Mouse (Mus musculus) stomach, embryonic 14.5 days (tissue): ENCODE measurements at regions not wholly inside any gene's neighbourhood (a gene's known extent, or its start where the extent isn't known, plus 50 kb on each side); places are given as distances from the start of the nearest gene placed in this dataset.
A peak's percentile ranks its signal among the peaks of the same experiment; 100 is the strongest.
"Not testable (repeated sequence)": the region's sequence is repeated elsewhere in the genome, so short reads cannot be mapped to it uniquely, and the experiment has no call there.

Experiments used
- ATAC-seq: fragments of 200-750 bp; cut with Nextera tagmentation; 2 replicates; pipeline ENCODE4 v1.8.0; 2017; ENCODE audit warnings: low read depth, moderate TSS enrichment; ENCODE audit not compliant: insufficient number of reproducible peaks, insufficient read depth, low FRiP score
- H3K27ac ChIP-seq: fragments of 300-500 bp; sonication (generic); 2 replicates; pipeline ENCODE4 v1.5.1; 2014; ENCODE audit warnings: mild to moderate bottlenecking, low read length, moderate library complexity, mixed read lengths
- H3K27me3 ChIP-seq: fragments of 300-500 bp; sonication (generic); 2 replicates; pipeline ENCODE4 v1.6.1; 2014; ENCODE audit warnings: low read length, control low read depth, mixed read lengths; ENCODE audit not compliant: control insufficient read depth, insufficient read depth
- H3K36me3 ChIP-seq: fragments of 300-500 bp; sonication (generic); 2 replicates; pipeline ENCODE4 v1.6.1; 2014; ENCODE audit warnings: mild to moderate bottlenecking, control low read depth, low read length, moderate library complexity, mixed read lengths; ENCODE audit not compliant: control insufficient read depth, insufficient read depth
- H3K4me1 ChIP-seq: fragments of 300-500 bp; sonication (generic); 2 replicates; pipeline ENCODE4 v1.6.1; 2014; ENCODE audit warnings: low read length, control low read depth, mixed read lengths; ENCODE audit not compliant: control insufficient read depth, insufficient read depth
- H3K4me2 ChIP-seq: fragments of 300-500 bp; sonication (generic); replicated peaks from 2 replicates; pipeline ENCODE4 v1.6.1; 2014; ENCODE audit warnings: low read depth, low read length, control low read depth
- H3K4me3 ChIP-seq: fragments of 300-500 bp; sonication (generic); 2 replicates; pipeline ENCODE4 v1.5.1; 2014; ENCODE audit warnings: low read depth, low read length, control low read depth
- H3K9ac ChIP-seq: fragments of 300-500 bp; sonication (generic); replicated peaks from 2 replicates; pipeline ENCODE4 v1.6.1; 2014; ENCODE audit warnings: low read depth, mild to moderate bottlenecking, control low read depth, low read length, moderate library complexity, mixed read lengths
- H3K9me3 ChIP-seq: fragments of 300-500 bp; sonication (generic); 2 replicates; pipeline ENCODE4 v1.6.1; 2016; ENCODE audit warnings: low read depth, low read length, control low read depth; ENCODE audit not compliant: control insufficient read depth
- WGBS: fragments of 180-500 bp; shearing (Covaris S2); extraction: QIAGEN DNeasy Blood & Tissue Kit; methylation state at CpG from one replicate; pipeline ENCODE4 v1.1.7; 2014; 5-methylcytosine and 5-hydroxymethylcytosine counted together

DNA sequence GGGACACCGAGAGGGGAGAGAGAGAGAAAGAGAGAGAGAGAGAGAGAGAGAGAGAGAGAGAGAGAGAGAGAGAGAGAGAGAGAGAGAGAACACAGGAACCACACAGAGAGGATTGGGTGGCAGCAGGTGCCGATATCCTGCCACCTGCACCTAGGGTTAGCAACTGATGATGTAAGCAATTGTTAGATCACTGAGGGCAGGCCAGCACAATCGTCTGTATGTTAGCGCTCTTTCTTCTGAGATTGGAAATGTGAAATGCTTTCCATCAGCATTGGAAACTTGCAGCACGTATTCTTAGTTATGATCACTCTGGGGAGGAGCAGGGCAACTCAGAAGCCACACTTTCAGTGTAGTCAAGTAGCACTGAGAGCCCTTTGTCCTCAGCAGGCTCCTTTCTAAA is 459.4 kb downstream of the Dad1 start:
- ATAC-seq: no peak
- no peak overlapping the region for H3K9ac ChIP-seq
- whole genome bisulfite sequencing: 83% methylated on average over 5 of the region's 5 CpGs
- H3K4me3 ChIP-seq: no peak overlapping the region
- H3K4me2 ChIP-seq: no peak overlapping the region
- H3K36me3 ChIP-seq: no peaks in the 10 kb centered on the region
- H3K9me3 ChIP-seq: no peaks in the 10 kb centered on the region
- H3K27me3 ChIP-seq: no peaks in the 10 kb centered on the region
- no peak overlapping the region for H3K27ac ChIP-seq
- H3K4me1 ChIP-seq: no peaks in the 10 kb centered on the region

- not testable (repeated sequence) for H3K9ac ChIP-seq, H3K9me3 ChIP-seq, H3K27me3 ChIP-seq, H3K4me2 ChIP-seq, ATAC-seq, H3K4me3 ChIP-seq, H3K4me1 ChIP-seq, H3K27ac ChIP-seq, H3K36me3 ChIP-seq
- 90% methylated on average over 1 of the region's 1 CpGs for WGBS
These were observed 461.5 kb downstream of the Dad1 start for GRCm38 (mm10) chr14:53792432-53792831.

- H3K4me2 ChIP-seq, H3K4me1 ChIP-seq, H3K9me3 ChIP-seq, H3K4me3 ChIP-seq, H3K36me3 ChIP-seq, H3K27me3 ChIP-seq, H3K9ac ChIP-seq, ATAC-seq, H3K27ac ChIP-seq: not testable (repeated sequence)
- WGBS: 78% methylated on average over 2 of the region's 2 CpGs
These were observed 468.4 kb downstream of the Dad1 start for GRCm38 (mm10) chr14:53785547-53785946.

- ATAC-seq: no peak
- 73% methylated on average over 3 of the region's 3 CpGs for WGBS
- Histone ChIP-seq H3K4me1 (no peaks in the 10 kb centered on the region), H3K36me3 (no peaks in the 10 kb centered on the region), H3K4me3 (no peak overlapping the region), H3K9ac (no peak overlapping the region), H3K4me2 (no peak overlapping the region), H3K27ac (no peak overlapping the region), H3K9me3 (no peaks in the 10 kb centered on the region), H3K27me3 (no peaks in the 10 kb centered on the region)
These were observed 476.5 kb downstream of the Dad1 start for GRCm38 (mm10) chr14:53777375-53777774.

DNA sequence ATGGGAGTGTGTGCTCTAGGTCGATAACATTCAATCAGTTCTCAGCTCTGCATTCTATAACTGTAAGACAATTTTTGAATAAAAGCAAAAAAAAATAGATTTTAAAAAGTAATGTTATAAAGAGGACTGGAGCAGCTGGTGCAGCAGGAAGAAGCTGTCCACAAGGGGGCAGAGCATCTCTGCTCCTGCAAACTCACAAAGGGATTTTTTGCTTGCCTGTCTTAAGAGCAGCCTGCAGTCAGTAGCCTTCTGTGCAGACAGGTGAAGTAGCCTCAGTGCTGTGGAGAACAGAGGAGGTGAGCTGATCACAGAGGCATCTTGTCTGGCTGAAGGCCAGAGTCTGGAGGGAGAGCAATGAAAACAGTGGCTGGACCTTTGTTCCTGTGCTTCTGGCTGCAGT is 477.2 kb downstream of the Dad1 start:
- H3K36me3 ChIP-seq, H3K4me1 ChIP-seq, H3K9me3 ChIP-seq, H3K4me2 ChIP-seq, H3K27me3 ChIP-seq, H3K27ac ChIP-seq, H3K4me3 ChIP-seq, H3K9ac ChIP-seq: not testable (repeated sequence)
- 50% methylated on average over 1 of the region's 1 CpGs for WGBS
- peak; percentile 37; the same call in 1 of the 2 replicates for ATAC-seq

DNA sequence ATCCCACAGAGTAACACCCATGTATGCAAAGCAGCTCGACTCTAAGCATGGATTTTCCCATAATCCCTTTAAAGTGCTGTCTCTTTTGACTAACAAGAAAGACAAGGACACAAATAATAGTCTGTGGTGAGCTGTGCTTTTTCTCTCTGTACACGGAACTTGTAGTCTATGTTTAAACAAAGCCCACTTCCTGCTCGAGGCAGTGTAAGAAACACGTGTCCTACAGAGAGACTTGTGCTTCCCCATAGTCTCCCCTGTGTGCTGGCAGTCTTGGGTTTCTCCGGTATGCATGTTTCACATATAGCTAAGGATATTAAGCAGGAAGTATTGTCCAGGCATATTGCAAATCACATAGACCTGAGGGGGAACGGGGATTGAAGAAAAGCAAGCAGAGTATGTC is 487.4 kb downstream of the Dad1 start:
- not testable (repeated sequence) for H3K4me2 ChIP-seq, H3K27ac ChIP-seq, H3K9me3 ChIP-seq, ATAC-seq, H3K27me3 ChIP-seq, H3K36me3 ChIP-seq, H3K4me1 ChIP-seq, H3K9ac ChIP-seq, H3K4me3 ChIP-seq
- WGBS: 53% methylated on average over 6 of the region's 6 CpGs

DNA sequence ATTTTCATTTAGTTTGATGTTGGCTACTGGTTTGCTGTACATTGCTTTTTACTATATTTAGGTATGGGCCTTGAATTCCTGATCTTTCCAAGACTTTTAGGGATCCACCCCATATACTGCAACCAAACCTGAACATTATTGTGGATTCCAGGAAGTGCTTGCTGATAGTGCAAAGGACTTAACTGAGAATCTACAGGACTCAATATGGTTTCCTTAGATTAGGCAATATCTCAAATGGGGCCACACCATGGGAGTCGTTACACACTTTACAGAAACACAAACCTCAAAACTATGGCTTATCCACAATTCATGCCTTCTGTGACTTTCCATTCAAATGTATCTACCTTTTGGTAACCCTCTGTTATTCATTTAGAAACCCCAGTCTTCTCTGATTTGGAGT is 488.0 kb downstream of the Dad1 start:
- H3K9me3 ChIP-seq, H3K27me3 ChIP-seq, ATAC-seq: not testable (repeated sequence)

DNA sequence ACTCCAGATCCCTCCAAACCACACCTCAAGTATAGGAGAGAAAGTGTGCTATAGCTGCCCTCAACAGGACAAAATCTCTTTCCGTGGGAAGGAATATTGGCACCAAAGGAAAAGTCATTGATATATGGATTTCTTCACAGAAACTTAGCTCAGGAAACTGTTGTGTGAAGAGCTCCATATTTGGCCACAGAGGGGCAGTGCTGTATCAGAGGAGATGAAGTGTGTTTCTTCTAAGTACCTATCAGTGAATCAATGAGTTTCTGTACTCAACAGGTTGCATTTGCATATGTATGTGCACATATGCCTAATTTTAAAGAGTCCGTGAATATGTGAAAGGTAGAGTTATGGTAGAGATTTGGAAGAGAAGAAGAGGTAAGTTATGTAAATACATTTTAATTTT is 493.3 kb downstream of the Dad1 start:
- 67% methylated on average over 2 of the region's 2 CpGs for WGBS
- H3K36me3 ChIP-seq, H3K4me1 ChIP-seq, H3K9ac ChIP-seq, H3K4me2 ChIP-seq, H3K27ac ChIP-seq, H3K9me3 ChIP-seq, H3K27me3 ChIP-seq, H3K4me3 ChIP-seq, ATAC-seq: not testable (repeated sequence)

More for the DNA sequence above, 488.0 kb downstream of the Dad1 start:
- not testable (repeated sequence) for H3K27ac ChIP-seq, H3K4me3 ChIP-seq, H3K36me3 ChIP-seq, H3K9ac ChIP-seq, H3K4me1 ChIP-seq, H3K4me2 ChIP-seq
- 86% methylated on average over 1 of the region's 1 CpGs for WGBS

GRCm38 (mm10) chr14:53757782-53758181 is 496.1 kb downstream of the Dad1 start:
- not testable (repeated sequence) for H3K36me3 ChIP-seq, ATAC-seq, H3K9ac ChIP-seq, H3K9me3 ChIP-seq, H3K4me1 ChIP-seq, H3K4me2 ChIP-seq, H3K4me3 ChIP-seq, H3K27ac ChIP-seq, H3K27me3 ChIP-seq
- 71% methylated on average over 4 of the region's 4 CpGs for WGBS
